Mouse (Mus musculus) hindlimb bud, embryonic 11.5 days (tissue): Measurements from ENCODE around the gene Vav3.

ENCODE experiments used
- DNase-seq: peaks from one replicate; pipeline ENCODE4 v3.0.0-alpha.2; 2012; ENCODE audit warnings: low read depth, low spot score; ENCODE audit errors: extremely low spot score

Vav3 gene

DNA sequence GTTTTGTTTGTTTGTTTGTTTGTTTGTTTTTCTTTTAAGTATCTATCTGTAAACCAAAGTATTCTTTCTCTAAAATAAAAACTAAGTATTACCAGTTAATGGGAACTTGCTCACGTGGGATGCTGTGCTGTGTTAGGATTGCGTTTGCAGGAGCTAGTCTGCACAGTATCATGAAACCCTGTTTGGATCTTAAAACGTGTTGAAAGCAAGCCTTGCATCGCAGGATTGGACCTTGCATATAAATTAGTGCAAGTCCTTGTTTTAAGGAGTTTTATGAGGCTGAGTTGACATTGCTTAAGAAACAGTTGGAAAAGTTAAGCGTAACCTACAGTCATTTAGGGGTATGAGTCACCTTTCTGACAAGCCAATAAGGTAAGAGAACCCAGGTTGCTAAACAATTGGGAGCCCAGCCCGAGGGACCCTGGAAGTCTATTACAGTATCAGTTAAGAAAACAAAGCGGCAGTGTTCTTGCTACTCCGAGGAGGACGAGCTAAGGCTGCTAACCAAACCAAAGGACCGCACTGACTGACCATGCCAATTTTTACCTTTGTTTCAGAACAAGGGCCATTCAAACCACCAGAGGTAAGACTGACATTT lies 233.2 kb downstream of the Vav3 start:
- no peak for DNase-seq

DNA sequence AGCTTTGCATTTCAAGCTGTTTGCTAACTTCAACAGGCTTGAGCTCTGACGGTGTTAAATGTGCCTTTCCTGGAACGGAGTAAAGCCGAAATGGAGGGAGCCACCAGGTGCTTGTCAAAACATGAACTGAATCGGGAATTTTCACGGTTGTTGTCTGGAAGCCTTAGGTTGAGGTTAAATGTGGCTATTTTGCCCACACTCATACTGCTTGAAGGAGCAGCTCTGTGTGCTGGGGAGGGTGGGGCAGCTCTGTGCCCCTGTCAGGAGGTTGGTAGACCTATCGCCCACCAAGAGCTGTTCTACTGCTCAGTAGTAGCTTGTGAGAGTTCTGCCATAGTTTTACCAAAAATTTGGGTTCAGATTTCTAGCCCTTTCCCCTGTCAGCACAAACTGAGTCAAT lies 233.7 kb downstream of the Vav3 start:
- no peak for DNase-seq

DNA sequence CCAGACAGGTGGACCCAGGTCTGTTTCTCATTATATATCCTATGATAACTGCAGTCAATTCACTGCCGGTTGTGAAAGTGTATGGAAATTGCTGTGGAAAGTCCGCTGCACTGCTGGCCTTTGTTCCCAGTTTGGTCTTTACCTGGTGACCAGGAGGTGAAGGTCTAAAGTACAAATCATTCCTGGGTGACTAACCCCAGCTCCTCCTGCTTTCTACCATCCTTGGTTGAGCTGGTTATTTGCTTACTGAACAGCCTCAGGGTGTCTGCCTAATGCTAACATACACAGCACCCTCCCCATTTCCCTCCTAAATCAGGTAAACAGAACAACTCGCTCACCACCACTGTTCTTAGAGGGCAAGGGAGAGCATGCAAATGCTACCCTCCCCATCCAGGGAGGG lies 237.9 kb downstream of the Vav3 start:
- no peak for DNase-seq

- no peak for DNase-seq
Measured at GRCm38 (mm10) chr3:109578983-109579382, 238.5 kb downstream of the Vav3 start.

- DNase-seq = no peak
Measured at GRCm38 (mm10) chr3:109585946-109586345, 245.5 kb downstream of the Vav3 start.

DNA sequence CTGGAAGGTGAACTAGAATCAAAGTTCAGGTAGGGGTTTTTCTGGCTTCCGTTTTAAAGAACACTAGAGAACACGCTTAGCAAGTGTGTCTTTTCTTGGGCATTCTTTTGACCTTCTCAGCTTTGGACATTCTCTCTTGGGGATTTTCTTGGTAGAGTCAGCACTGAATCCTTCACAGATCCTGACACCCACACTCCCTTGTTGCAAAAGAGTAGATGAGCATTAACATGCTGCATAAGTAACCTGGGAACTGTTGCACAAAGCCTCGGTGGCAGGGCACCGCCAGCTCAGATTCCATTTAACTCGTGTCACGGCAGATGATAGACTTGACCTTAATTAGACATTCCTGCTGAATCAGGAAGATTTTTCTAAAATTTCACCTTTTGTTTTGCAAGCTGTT lies 252.5 kb downstream of the Vav3 start:
- DNase-seq = no peak

GRCm38 (mm10) chr3:109596084-109596483 lies 255.6 kb downstream of the Vav3 start:
- no peak for DNase-seq

GRCm38 (mm10) chr3:109600699-109601451 lies 260.4 kb downstream of the Vav3 start:
- no peak for DNase-seq

DNA sequence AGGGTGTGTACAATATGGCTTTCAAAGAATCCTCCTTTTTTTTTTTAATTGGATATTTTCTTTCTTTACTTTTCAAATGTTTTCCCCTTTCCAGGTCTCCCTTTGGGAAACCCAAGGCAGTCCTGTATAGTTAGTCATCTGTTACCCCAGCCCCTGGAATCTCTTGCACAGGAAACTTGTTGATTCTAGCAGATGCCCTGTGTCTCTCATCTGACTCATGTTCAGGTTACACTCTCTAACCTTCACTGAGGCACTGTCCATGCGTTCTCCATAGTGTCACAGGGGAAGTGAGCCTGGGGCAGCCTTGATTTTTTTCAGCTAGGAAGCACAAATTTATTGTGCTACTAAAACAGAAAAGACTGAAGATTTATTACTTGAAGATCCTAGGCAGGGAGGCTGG lies 262.3 kb downstream of the Vav3 start:
- DNase-seq = no peak

DNA sequence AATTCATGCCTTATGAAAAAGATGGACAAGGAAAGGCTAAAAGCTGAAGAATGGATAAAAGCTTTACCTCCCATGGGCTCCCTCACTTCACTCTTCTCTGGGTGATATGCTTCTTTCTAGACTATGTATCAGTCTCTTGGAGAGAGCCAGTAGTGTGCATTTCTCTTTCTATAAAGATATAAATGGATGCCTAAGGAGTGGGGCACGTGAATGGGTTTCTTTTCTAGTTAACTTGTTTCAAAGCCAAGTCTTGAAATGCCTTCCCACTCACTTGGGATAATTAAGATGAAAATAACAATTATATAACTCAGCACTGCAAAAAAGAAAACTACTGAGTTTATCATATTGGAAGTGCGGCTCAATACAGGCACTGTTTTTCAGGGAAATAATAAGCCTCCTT lies 265.7 kb downstream of the Vav3 start:
- DNase-seq = no peak

GRCm38 (mm10) chr3:109621721-109622120 lies 281.3 kb downstream of the Vav3 start:
- DNase-seq = no peak

DNA sequence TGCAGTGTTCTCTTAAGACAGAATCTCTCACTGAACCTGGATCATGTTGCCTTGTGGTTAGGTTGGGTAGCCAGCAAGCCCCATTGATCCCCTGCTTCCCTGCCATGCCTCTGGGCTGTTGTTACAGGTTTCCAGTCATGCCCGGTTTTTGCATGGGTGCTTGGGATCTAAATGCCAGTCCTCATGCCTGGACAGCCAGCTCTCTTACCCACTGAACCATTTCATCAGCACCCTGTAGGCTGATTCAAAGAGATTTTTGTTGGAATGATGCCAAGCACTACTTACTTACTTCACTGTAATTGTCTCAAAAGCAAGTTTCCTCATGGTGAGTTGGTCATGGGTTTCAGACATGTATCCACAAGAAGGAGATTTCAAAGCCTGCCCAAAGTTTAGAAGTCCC lies 281.9 kb downstream of the Vav3 start:
- no peak for DNase-seq

- no peak for DNase-seq
Measured at GRCm38 (mm10) chr3:109622816-109623215, 282.4 kb downstream of the Vav3 start.

DNA sequence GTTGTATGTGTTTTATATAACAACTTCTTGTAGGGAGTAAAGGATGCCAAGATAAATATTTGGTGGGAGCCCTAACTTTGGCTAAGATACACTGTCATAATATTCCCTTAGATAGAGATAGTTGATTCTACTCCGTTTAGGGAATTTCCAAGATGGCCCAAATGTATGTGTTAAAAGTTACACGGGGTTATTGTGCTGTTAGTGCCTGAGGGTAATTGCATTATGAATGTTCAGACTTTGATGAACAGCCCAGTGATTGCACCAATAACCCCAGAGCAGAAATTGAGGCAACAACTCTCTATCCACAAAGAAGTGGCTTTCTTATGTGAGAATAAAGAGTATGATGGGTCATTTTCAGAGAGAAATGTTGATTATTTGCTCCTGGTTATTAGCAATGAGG lies 283.3 kb downstream of the Vav3 start:
- DNase-seq = no peak

DNA sequence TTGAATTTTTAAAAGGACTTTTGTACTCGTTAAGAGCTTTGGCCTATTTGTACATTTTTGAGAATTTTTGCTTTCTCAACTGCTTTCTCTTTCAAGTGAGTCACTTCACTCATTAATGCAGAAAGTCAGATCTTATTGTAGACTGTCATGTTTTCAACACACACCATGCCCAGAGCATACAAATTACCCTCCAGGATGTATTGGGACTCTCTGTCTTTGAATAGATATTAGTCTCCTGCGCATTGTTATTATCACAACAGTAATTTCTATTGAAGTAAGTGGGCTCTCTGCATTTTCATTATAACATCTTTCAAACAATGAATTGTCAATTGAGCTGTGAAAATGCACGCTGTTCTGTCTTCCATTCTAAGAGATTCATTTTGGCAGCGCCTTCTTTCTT lies 295.6 kb downstream of the Vav3 start:
- no peak for DNase-seq

DNA sequence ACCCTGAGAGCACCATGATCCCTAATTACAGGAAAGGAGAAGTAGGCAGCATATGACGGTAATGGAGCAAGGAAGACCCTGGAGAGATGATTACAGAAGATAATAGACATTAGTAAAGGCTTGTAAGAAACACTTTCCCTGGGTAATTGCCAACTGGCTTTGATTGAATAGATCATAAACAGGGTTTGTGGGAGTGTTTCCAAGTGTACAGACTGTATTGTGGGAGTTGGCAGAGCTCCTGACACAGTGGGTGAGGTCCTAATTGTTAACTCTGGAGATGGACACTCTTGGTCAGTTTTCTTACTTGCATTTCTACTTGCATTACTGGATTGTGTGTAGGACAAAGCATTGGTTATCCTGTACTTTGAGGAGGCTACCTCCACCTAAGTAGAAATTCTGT lies 298.9 kb downstream of the Vav3 start:
- no peak for DNase-seq

- no peak for DNase-seq
Measured at GRCm38 (mm10) chr3:109640796-109641195, 300.3 kb downstream of the Vav3 start.

- DNase-seq = no peak
Measured at GRCm38 (mm10) chr3:109648242-109648641, 307.8 kb downstream of the Vav3 start.

- no peak for DNase-seq
Measured at GRCm38 (mm10) chr3:109651479-109651878, 311.0 kb downstream of the Vav3 start.

DNA sequence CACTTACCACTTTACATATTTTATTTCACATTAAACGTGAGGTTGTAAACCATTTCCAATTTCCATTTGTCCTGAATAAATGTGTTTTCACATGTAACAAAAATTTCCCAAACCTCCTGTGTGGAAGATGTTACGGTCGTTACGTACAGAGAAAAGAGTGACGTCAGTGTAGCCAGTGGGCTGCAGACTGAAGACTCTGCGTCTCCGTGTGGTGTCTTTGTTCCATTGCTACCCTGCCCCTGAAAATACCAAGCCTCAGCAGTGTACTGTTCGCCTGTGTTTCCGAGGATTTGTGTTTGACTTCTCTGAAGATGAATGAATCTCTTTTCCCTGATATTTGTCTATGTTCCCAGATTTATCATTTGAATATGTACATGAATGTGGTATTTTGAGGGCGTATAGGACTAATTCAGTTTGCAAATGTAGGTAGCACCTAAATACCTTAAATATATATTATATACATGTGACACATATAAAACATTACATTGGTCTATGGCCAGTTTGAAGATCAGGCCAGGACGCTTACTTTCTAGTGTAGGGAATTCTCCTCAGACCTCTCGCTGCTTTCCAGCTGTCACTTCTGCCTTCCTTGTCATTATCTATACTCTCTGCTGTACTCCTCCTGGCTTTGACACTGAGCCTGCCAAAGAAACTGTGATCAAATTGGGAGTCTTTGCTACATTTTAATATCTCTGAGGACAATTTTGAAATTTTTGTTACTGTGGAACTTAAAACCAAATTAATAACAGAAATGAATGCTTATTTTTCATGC lies 312.6 kb downstream of the Vav3 start:
- DNase-seq = no peak

DNA sequence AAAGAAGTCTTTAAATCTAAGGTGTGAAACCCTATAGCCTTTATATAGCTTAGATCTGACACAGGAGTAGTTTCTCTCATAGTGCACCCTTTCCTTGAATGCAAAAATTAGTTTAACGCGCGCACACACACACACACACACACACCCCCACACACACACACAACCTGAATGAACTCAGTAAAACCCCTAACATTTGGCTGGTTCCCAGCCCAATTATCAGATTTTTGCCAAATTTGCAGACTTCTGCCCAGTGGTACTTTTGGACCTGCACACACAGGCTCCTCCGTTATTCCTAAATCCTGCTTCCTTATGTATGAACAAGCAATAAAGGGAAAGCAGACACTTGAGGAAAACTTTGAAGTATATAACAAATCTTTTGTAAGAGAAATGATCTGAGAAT lies 313.9 kb downstream of the Vav3 start:
- DNase-seq = no peak

DNA sequence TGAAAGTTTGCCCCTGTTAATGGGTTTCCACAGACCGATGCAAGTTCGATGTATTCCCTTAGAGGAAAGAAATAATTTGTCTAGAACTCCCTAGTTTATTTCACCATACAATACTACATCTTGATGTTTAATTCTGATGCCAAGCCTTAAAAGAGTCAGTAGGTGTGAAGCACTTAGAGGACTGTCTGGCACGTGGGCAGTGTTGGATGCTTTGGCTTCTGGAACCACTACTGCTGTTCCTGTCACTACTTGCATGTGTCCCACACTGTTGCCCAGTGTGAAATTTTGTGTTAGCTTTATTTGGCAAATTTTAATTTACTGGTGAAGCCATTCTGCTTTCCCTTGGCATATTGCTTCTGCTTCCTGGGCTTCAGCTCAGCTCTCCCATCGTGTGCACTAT lies 331.3 kb downstream of the Vav3 start:
- DNase-seq = no peak
